Mouse (Mus musculus) megakaryocyte, embryonic 14.5 days (primary cell): ENCODE measurements at regions not wholly inside any gene's neighbourhood (a gene's known extent, or its start where the extent isn't known, plus 50 kb on each side); places are given as distances from the start of the nearest gene placed in this dataset.

Source experiments
- FLI1 ChIP-seq: IDR thresholded peaks from 2 replicates; pipeline ENCODE4 v1.6.1; 2012; ENCODE audit warnings: low read length, inconsistent platforms, mixed read lengths
- GATA1 ChIP-seq: IDR thresholded peaks from 3 replicates; pipeline ENCODE4 v1.6.1; 2012; ENCODE audit warnings: mixed read lengths, low read length, inconsistent platforms, borderline replicate concordance

GRCm38 (mm10) chr16:55738741-55739140 lies 100.0 kb downstream of the Nfkbiz start:
- TF ChIP-seq GATA1 = no peak
- TF ChIP-seq FLI1 = no peak
